Mouse (Mus musculus): ENCODE data around the gene Hcn2. TPM values are rescaled to one million over a fixed set of nuclear protein-coding genes. Genes with fewer than 3 reads are reported as not detected.

Hcn2 gene
- total RNA-seq (2014; rRNA removed) (0.09 and 0.13 TPM in 2 replicates), polyA plus RNA-seq (2012; rRNA removed) (0.45 and 0.67 TPM in 2 replicates)

- Histone ChIP-seq H3K27ac (replicated peaks; ENCODE audit: insufficient read depth, low read depth, low read length) (no peak within 1 kb of the TSS), H3K27me3 (ENCODE audit: control insufficient read depth, insufficient read depth, low read length) (peaks cover 10% of the 10 kb centered on the region), H3K36me3 (ENCODE audit: control insufficient read depth, insufficient read depth, low read length) (no peaks in the 10 kb centered on the region), H3K4me1 (ENCODE audit: control insufficient read depth, insufficient read depth, low read length) (no peaks in the 10 kb centered on the region), H3K9ac (ENCODE audit: low read depth, low read length) (no peak within 1 kb of the TSS), H3K79me2 (ENCODE audit: control insufficient read depth, insufficient read depth, low read length) (no peaks in the 10 kb centered on the region), H3K4me3 (ENCODE audit: insufficient read depth, low read depth, low read length) (peak within 1 kb of the TSS; percentile 64; the same call in 1 of the 2 replicates)
- WGBS, result 2% methylated on average over 91 of the region's 91 CpGs
- TF ChIP-seq CTCF (IDR thresholded peaks at IDR 0.05; ENCODE audit: low read depth, low read length) (no peak), POLR2A (IDR thresholded peaks at IDR 0.05; ENCODE audit: extremely low read depth, insufficient read depth, low read length) (no peak)
- DNase-seq (ENCODE audit: extremely low read depth, low read depth, low spot score), result no peak
These were observed at the start of gene Hcn2 for GRCm38 (mm10) chr10:79716254-79716987. Gene Hcn2, plus strand, starts transcription at chr10:79716634.

DNA sequence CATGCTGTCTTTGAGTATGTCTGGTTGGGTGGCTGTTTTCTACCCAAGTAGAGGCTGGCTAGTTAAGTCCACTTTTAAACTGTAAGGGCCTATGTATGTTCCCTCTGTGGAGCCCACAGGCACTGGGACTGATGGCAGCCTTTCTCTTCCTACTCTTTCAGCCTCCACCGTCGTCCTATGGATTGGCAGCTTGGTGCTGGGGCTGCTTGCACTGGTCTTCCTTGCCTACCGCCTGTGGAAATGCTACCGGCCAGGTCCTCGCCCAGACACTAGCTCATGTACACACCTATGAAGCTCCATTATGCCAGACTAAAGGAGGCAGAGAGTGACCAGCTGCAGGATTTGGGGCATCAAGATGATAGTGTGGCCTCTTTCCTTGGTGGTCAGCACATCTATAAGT, 48.4 kb upstream of the Hcn2 start:
- Histone ChIP-seq H3K36me3 (ENCODE audit: control insufficient read depth, insufficient read depth, low read length) (no peaks in the 10 kb centered on the region), H3K27me3 (ENCODE audit: control insufficient read depth, insufficient read depth, low read length) (no peaks in the 10 kb centered on the region), H3K4me1 (ENCODE audit: control insufficient read depth, insufficient read depth, low read length) (peaks cover 7% of the 10 kb centered on the region), H3K4me3 (ENCODE audit: insufficient read depth, low read depth, low read length) (no peak overlapping the region), H3K9ac (ENCODE audit: low read depth, low read length) (no peak overlapping the region), H3K27ac (replicated peaks; ENCODE audit: insufficient read depth, low read depth, low read length) (no peak overlapping the region), H3K79me2 (ENCODE audit: control insufficient read depth, insufficient read depth, low read length) (peaks cover 5% of the 10 kb centered on the region; the same call in 1 of the 2 replicates)
- TF ChIP-seq CTCF (IDR thresholded peaks at IDR 0.05; ENCODE audit: low read depth, low read length) (no peak), POLR2A (IDR thresholded peaks at IDR 0.05; ENCODE audit: extremely low read depth, insufficient read depth, low read length) (no peak)
- WGBS, result 79% methylated on average over 5 of the region's 5 CpGs
- DNase-seq (ENCODE audit: extremely low read depth, low read depth, low spot score), result no peak

GRCm38 (mm10) chr10:79668771-79669575, 47.5 kb upstream of the Hcn2 start, which contains the start of gene Tpgs1:
Gene Tpgs1, plus strand, starts transcription at chr10:79669369.
- Histone ChIP-seq H3K79me2 (ENCODE audit: control insufficient read depth, insufficient read depth, low read length) (peaks cover 5% of the 10 kb centered on the region; the same call in 1 of the 2 replicates), H3K27ac (replicated peaks; ENCODE audit: insufficient read depth, low read depth, low read length) (peak within 1 kb of the TSS; percentile 69), H3K4me1 (ENCODE audit: control insufficient read depth, insufficient read depth, low read length) (peaks cover 7% of the 10 kb centered on the region), H3K36me3 (ENCODE audit: control insufficient read depth, insufficient read depth, low read length) (no peaks in the 10 kb centered on the region), H3K27me3 (ENCODE audit: control insufficient read depth, insufficient read depth, low read length) (no peaks in the 10 kb centered on the region), H3K4me3 (ENCODE audit: insufficient read depth, low read depth, low read length) (peak within 1 kb of the TSS; percentile 84), H3K9ac (ENCODE audit: low read depth, low read length) (peak within 1 kb of the TSS; percentile 83)
- DNase-seq (ENCODE audit: extremely low read depth, low read depth, low spot score), result peak; percentile 86
- peak; percentile 60 for TF ChIP-seq CTCF (IDR thresholded peaks at IDR 0.05; ENCODE audit: low read depth, low read length)
- TF ChIP-seq POLR2A (IDR thresholded peaks at IDR 0.05; ENCODE audit: extremely low read depth, insufficient read depth, low read length), result no peak
- under 1% methylated on average over 45 of the region's 45 CpGs for WGBS

DNA sequence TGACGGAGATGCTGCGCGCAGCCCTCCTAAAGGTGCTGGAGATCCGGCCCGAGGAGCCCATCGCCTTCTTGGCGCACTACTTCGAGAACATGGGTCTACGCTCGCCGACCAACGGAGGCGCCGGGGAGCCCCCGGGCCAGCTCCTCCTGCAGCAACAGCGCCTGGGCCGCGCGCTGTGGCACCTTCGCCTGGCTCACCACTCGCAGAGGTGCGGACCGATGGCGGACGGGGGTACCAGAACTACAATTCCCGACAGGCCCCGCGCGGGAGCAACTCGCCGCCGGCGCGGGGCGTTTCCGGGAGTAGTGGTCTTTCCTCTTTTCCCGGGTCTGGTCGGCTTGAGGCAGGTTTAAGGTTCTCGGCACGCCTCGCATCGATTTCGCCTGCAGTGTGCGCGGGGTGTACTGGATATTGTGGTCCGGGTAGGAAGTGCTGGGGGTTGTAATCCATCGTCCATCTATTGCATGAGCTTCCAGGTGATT, 46.8 kb upstream of the Hcn2 start:
- Histone ChIP-seq H3K27ac (replicated peaks; ENCODE audit: insufficient read depth, low read depth, low read length) (peak overlapping the region; percentile 64), H3K4me3 (ENCODE audit: insufficient read depth, low read depth, low read length) (peak overlapping the region; percentile 84), H3K79me2 (ENCODE audit: control insufficient read depth, insufficient read depth, low read length) (peaks cover 5% of the 10 kb centered on the region; the same call in 1 of the 2 replicates), H3K4me1 (ENCODE audit: control insufficient read depth, insufficient read depth, low read length) (peaks cover 7% of the 10 kb centered on the region), H3K9ac (ENCODE audit: low read depth, low read length) (peak overlapping the region; percentile 83), H3K27me3 (ENCODE audit: control insufficient read depth, insufficient read depth, low read length) (no peaks in the 10 kb centered on the region), H3K36me3 (ENCODE audit: control insufficient read depth, insufficient read depth, low read length) (no peaks in the 10 kb centered on the region)
- WGBS, result under 1% methylated on average over 47 of the region's 47 CpGs
- peak; percentile 27 for DNase-seq (ENCODE audit: extremely low read depth, low read depth, low spot score)
- no peak for TF ChIP-seq CTCF (IDR thresholded peaks at IDR 0.05; ENCODE audit: low read depth, low read length)
- TF ChIP-seq POLR2A (IDR thresholded peaks at IDR 0.05; ENCODE audit: extremely low read depth, insufficient read depth, low read length), result no peak

GRCm38 (mm10) chr10:79670071-79670888, 46.2 kb upstream of the Hcn2 start:
- TF ChIP-seq CTCF (IDR thresholded peaks at IDR 0.05; ENCODE audit: low read depth, low read length), result no peak
- no peak for TF ChIP-seq POLR2A (IDR thresholded peaks at IDR 0.05; ENCODE audit: extremely low read depth, insufficient read depth, low read length)
- 41% methylated on average over 15 of the region's 15 CpGs for WGBS

More at GRCm38 (mm10) chr10:79670071-79670888, 46.2 kb upstream of the Hcn2 start:
- Histone ChIP-seq H3K36me3 (ENCODE audit: control insufficient read depth, insufficient read depth, low read length) (no peaks in the 10 kb centered on the region), H3K4me3 (ENCODE audit: insufficient read depth, low read depth, low read length) (peak overlapping the region; percentile 84), H3K79me2 (ENCODE audit: control insufficient read depth, insufficient read depth, low read length) (peaks cover 5% of the 10 kb centered on the region; the same call in 1 of the 2 replicates), H3K4me1 (ENCODE audit: control insufficient read depth, insufficient read depth, low read length) (peaks cover 7% of the 10 kb centered on the region), H3K9ac (ENCODE audit: low read depth, low read length) (peak overlapping the region; percentile 83), H3K27me3 (ENCODE audit: control insufficient read depth, insufficient read depth, low read length) (no peaks in the 10 kb centered on the region), H3K27ac (replicated peaks; ENCODE audit: insufficient read depth, low read depth, low read length) (no peak overlapping the region)
- DNase-seq (ENCODE audit: extremely low read depth, low read depth, low spot score), result no peak

All from liver, adult 2 months (tissue).